Comparison of ENCODE assay signal across 9 mouse cellular contexts in the genomic region with DNA sequence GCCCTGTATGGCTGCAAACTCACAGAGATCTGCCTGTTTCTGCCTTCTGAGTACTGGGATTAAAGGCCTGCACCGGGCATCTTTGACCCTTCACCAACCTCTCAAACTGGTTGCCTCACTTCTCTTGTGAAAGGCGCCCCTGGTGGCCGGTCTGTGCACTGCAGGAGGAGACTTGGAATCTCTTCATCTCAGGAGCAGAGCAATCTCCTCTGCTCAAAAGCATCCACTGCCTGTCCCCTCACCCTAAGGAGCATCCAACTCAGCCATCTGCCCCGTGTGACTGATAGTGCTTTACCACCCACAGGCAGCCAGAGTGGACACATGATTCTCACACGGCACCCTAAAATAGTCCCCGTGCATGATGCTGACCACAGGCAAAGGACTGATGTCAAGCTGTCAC.
DNase-seq lines count a peak whose midpoint lies in the region; ATAC-seq and TF ChIP-seq lines count a peak whose summit lies in the region.
"Had no signal": no experiment of that assay in that cellular context is flagged by ENCODE, and none has a peak within 500 bp of the region (broad histone marks: within the 10 kb centered on the region; RNA-seq: fewer than 3 reads in every experiment).

No protein-coding gene starts in this region.

- no peak overlapping the region for H3K9ac ChIP-seq in hindbrain, embryonic 12.5 days
- no peak overlapping the region for H3K9ac ChIP-seq in ES-E14 (ENCODE audit: insufficient read depth, low read depth, low read length, poor library complexity, severe bottlenecking)
- H3K9ac ChIP-seq: limb, embryonic 13.5 days had no signal

- no peak overlapping the region for H3K27ac ChIP-seq in hindbrain, embryonic 10.5 days
- no peak overlapping the region for H3K27ac ChIP-seq in hindbrain, embryonic 12.5 days
- H3K27ac ChIP-seq in ES-E14 (ENCODE audit: insufficient read depth, low read depth, low read length, poor library complexity, severe bottlenecking), result no peak overlapping the region
- H3K27ac ChIP-seq: limb, embryonic 13.5 days had no signal

- DNase-seq in hindbrain, embryonic 10.5 days (ENCODE audit: low spot score), result peak; percentile 52
- DNase-seq in ES-E14 (ENCODE audit: low read depth, low spot score), result peak; percentile 71
- peak; percentile 84 for DNase-seq in cerebellum, adult 9-10 months
- peak; percentile 23 for DNase-seq in kidney, postnatal 14 days
- DNase-seq in lung, postnatal 4 days, result peak; percentile 37 to 64
- DNase-seq in testis, postnatal 10 days (ENCODE audit: low spot score), result peak; percentile 83

- in situ Hi-C loops in ES-E14 (cut with MboI; ENCODE audit: low sequenced_read_pairs in 2 of 2, unreplicated experiment in 2 of 2), result no loop called here

- 63% methylated on average over 6 of the region's 6 CpGs for WGBS in hindbrain, embryonic 10.5 days
- WGBS in hindbrain, embryonic 12.5 days, result 58% methylated on average over 6 of the region's 6 CpGs

- no peaks in the 10 kb centered on the region for H3K9me3 ChIP-seq in hindbrain, embryonic 10.5 days
- H3K9me3 ChIP-seq in hindbrain, embryonic 12.5 days (replicated peaks), result no peaks in the 10 kb centered on the region
- H3K9me3 ChIP-seq in ES-E14 (ENCODE audit: control insufficient read depth, insufficient read depth, low read depth, low read length), result no peaks in the 10 kb centered on the region
- H3K9me3 ChIP-seq: limb, embryonic 13.5 days had no signal

- no peak overlapping the region for H3K4me3 ChIP-seq in hindbrain, embryonic 10.5 days
- H3K4me3 ChIP-seq in hindbrain, embryonic 12.5 days, result no peak overlapping the region
- no peak overlapping the region for H3K4me3 ChIP-seq in ES-E14 (ENCODE audit: insufficient read depth in 1 of 2, low read depth in 1 of 2, low read length in 2 of 2, poor library complexity in 1 of 2, severe bottlenecking in 1 of 2)
- H3K4me3 ChIP-seq: limb, embryonic 13.5 days had no signal

- no peaks in the 10 kb centered on the region for H3K27me3 ChIP-seq in hindbrain, embryonic 10.5 days (ENCODE audit: insufficient read depth, poor library complexity, severe bottlenecking)
- no peaks in the 10 kb centered on the region for H3K27me3 ChIP-seq in hindbrain, embryonic 12.5 days
- H3K27me3 ChIP-seq: limb, embryonic 13.5 days had no signal

- H3K36me3 ChIP-seq in hindbrain, embryonic 10.5 days, result no peaks in the 10 kb centered on the region
- H3K36me3 ChIP-seq in hindbrain, embryonic 12.5 days, result no peaks in the 10 kb centered on the region
- no peaks in the 10 kb centered on the region for H3K36me3 ChIP-seq in ES-E14 (ENCODE audit: control insufficient read depth, insufficient read depth, low read length, poor library complexity, severe bottlenecking)
- H3K36me3 ChIP-seq: limb, embryonic 13.5 days had no signal

- ATAC-seq in hindbrain, embryonic 12.5 days (ENCODE audit: low FRiP score), result no peak
- peak; percentile 47 for ATAC-seq in granulocyte monocyte progenitor cell, adult 5-6 weeks (replicated peaks; ENCODE audit: poor library complexity, severe bottlenecking)

- no peak overlapping the region for H3K4me2 ChIP-seq in hindbrain, embryonic 12.5 days (replicated peaks)
- H3K4me2 ChIP-seq: limb, embryonic 13.5 days had no signal

- H3K4me1 ChIP-seq in hindbrain, embryonic 10.5 days (replicated peaks), result peaks cover 34% of the 10 kb centered on the region
- peaks cover 42% of the 10 kb centered on the region for H3K4me1 ChIP-seq in hindbrain, embryonic 12.5 days
- 0 out of 4 replicates have a peak, but pooled peaks cover 0 to 2% of the 10 kb centered on the region in 2 experiments for H3K4me1 ChIP-seq in ES-E14 (ENCODE audit: control insufficient read depth in 2 of 2, insufficient read depth in 2 of 2, low read length in 2 of 2, poor library complexity in 1 of 2)

TF ChIP-seq in ES-E14, 5 proteins besides CTCF, POLR2A, EP300 and RAD21:
- no peak for TF ChIP-seq HCFC1 (IDR thresholded peaks at IDR 0.05; ENCODE audit: borderline replicate concordance, insufficient read depth, low read length)
- TF ChIP-seq MAFK (IDR thresholded peaks at IDR 0.05; ENCODE audit: insufficient read depth, low read depth, low read length), result no peak
- no peak for TF ChIP-seq ZC3H11A (IDR thresholded peaks at IDR 0.05; ENCODE audit: borderline replicate concordance, low read depth, low read length)
- TF ChIP-seq CHD2 (IDR thresholded peaks at IDR 0.05; ENCODE audit: low read depth, low read length), result no peak
- no peak for TF ChIP-seq ZNF384 (IDR thresholded peaks at IDR 0.05; ENCODE audit: low read depth, low read length)

Comparison
In these comparisons a context has a peak if more than half of its experiments do, and no peak if none do; other contexts are left out.
1. DNase-seq: peak in every context shown above with its lines; median percentile 84 in cerebellum, adult 9-10 months; 83 in testis, postnatal 10 days; 71 in ES-E14; 52 in hindbrain, embryonic 10.5 days; 50 in lung, postnatal 4 days; 23 in kidney, postnatal 14 days.